Mouse (Mus musculus) limb, embryonic 11.5 days (tissue): ENCODE results near the gene Cenpt. TPM values are rescaled to one million over a fixed set of nuclear protein-coding genes. Genes with fewer than 3 reads are reported as not detected.

ENCODE experiments used
- ATAC-seq: fragments of 200-750 bp; cut with Nextera tagmentation; 2 replicates; pipeline ENCODE4 v1.8.0; 2017; ENCODE audit warnings: low read depth; ENCODE audit not compliant: insufficient number of reproducible peaks, low FRiP score, low TSS enrichment
- DNase-seq: peaks from one replicate; pipeline ENCODE4 v3.0.0-alpha.2; 2015; ENCODE audit warnings: low spot score
- H3K27ac ChIP-seq: fragments of 300-500 bp; sonication (generic); replicated peaks from 2 replicates; pipeline ENCODE4 v1.5.1; 2014; ENCODE audit warnings: low read depth, mild to moderate bottlenecking, low read length
- H3K27me3 ChIP-seq: fragments of 300-500 bp; sonication (generic); 2 replicates; pipeline ENCODE4 v1.6.1; 2014; ENCODE audit warnings: mild to moderate bottlenecking, low read length, mixed read lengths; ENCODE audit not compliant: control insufficient read depth, insufficient read depth
- H3K36me3 ChIP-seq: fragments of 300-500 bp; sonication (generic); 2 replicates; pipeline ENCODE4 v1.6.1; 2014; ENCODE audit warnings: mild to moderate bottlenecking, low read length, moderate library complexity, mixed read lengths; ENCODE audit not compliant: control insufficient read depth, insufficient read depth
- H3K4me1 ChIP-seq: fragments of 300-500 bp; sonication (generic); 2 replicates; pipeline ENCODE4 v1.6.1; 2014; ENCODE audit warnings: low read length, mixed read lengths; ENCODE audit not compliant: control insufficient read depth, insufficient read depth
- H3K4me2 ChIP-seq: fragments of 300-500 bp; sonication (generic); 2 replicates; pipeline ENCODE4 v1.6.1; 2014; ENCODE audit warnings: low read depth, mild to moderate bottlenecking, moderate library complexity; ENCODE audit not compliant: severe bottlenecking
- H3K4me3 ChIP-seq: fragments of 300-500 bp; sonication (generic); 2 replicates; pipeline ENCODE4 v1.5.1; 2014; ENCODE audit warnings: low read depth, low read length
- H3K9ac ChIP-seq: fragments of 300-500 bp; sonication (generic); 2 replicates; pipeline ENCODE4 v1.6.1; 2014; ENCODE audit warnings: mild to moderate bottlenecking, low read length
- H3K9me3 ChIP-seq: fragments of 300-500 bp; sonication (generic); 2 replicates; pipeline ENCODE4 v1.6.1; 2016; ENCODE audit warnings: low read length; ENCODE audit not compliant: control insufficient read depth
- WGBS: fragments of 180-500 bp; shearing (Covaris S2); extraction: QIAGEN DNeasy Blood & Tissue Kit; methylation state at CpG from one replicate; pipeline ENCODE4 v1.1.7; 2014; 5-methylcytosine and 5-hydroxymethylcytosine counted together
- polyA plus RNA-seq: library from polyadenylated mRNA; unstranded; fragments of >200 nt; fragmentation: Nextera tagmentation; extraction: Ambion mirVana; gene quantifications from 2 replicates; pipeline ENCODE4 v1.2.1, GENCODE M21; 2014

The Cenpt gene
- polyA plus RNA-seq, 1 experiment from 2014 or later = 48.8 TPM

DNA sequence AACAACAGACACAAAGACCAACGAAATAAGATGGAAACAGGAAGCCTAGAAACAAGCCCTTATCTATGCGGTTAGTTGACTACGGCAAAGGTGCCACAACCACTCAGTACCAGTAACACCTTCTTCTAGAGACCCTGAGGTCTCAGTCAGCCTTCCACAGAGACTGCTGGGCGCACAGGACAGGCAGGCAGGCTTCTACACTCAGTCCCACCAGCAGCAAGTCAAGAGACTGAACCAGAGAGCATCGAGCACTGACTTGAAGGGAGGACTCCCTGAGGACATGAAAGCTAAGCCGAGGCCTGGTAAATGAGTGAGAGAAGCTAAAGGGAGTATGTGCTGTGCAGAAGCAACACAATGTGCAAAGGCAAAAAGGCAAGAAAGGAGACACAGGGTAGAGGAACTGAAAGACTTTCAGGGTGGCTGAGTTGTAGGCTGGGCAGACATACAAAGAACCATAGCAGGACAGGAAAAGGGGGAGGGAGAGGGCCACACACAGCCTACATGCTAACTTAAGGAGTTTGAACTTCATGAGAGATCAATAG lies 42.8 kb downstream of the Cenpt start:
- 0 out of 2 replicates have a peak, but pooled peaks cover 4% of the 10 kb centered on the region for H3K36me3 ChIP-seq
- DNase-seq (no peak), ATAC-seq (no peak)
- no peak overlapping the region for H3K4me2 ChIP-seq
- no peak overlapping the region for H3K4me3 ChIP-seq
- H3K27me3 ChIP-seq = no peaks in the 10 kb centered on the region
- no peaks in the 10 kb centered on the region for H3K4me1 ChIP-seq
- H3K9me3 ChIP-seq = no peaks in the 10 kb centered on the region
- WGBS = 92% methylated on average over 6 of the region's 6 CpGs
- H3K27ac ChIP-seq = no peak overlapping the region; the same call in 1 of the 2 replicates
- no peak overlapping the region for H3K9ac ChIP-seq

DNA sequence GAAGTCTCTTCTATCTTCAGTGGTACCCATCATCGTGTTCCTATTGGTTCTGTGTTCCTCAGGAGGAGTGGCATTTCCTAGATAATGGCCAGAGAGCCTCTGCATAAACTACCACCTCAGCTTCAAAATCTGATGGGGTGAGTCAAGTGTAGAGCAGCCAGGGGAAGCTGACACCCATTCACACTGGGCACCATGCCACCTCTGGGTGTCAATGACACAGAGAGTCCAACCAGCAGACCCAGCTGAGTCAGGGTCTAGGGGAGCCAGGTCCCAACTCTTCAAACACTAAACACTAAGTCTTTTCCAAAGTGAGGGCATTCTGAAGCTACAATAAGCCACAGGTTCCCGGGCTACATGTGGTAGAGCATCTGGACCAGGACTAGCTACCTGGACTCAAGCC lies 44.6 kb downstream of the Cenpt start:
- 98% methylated on average over 2 of the region's 2 CpGs for WGBS
- Histone ChIP-seq H3K4me3 (no peak overlapping the region), H3K9me3 (no peaks in the 10 kb centered on the region), H3K27me3 (no peaks in the 10 kb centered on the region), H3K4me1 (no peaks in the 10 kb centered on the region), H3K27ac (no peak overlapping the region), H3K9ac (no peak overlapping the region), H3K4me2 (no peak overlapping the region), H3K36me3 (0 out of 2 replicates have a peak, but pooled peaks cover 4% of the 10 kb centered on the region)
- ATAC-seq = no peak
- DNase-seq = no peak

DNA sequence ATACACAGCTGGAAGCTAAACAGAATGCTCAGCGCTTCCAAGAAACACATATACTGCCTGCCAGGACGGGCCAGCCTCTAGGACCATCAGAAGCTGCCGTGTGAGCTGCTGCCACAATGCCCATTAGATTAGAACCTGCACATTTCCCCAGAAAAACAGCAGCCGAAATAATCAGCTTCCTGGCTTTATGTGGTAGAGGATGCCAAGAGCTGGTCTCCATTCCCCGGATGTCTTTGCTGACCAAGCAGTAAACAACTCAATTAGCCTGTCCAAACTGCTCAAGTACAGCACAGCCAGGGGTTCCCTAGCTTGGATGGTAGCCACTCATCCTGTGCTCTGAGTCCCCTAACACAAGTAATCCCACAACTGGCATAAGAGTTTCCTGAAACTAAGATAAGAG lies 45.3 kb downstream of the Cenpt start:
- Histone ChIP-seq H3K36me3 (0 out of 2 replicates have a peak, but pooled peaks cover 4% of the 10 kb centered on the region), H3K27ac (no peak overlapping the region), H3K27me3 (no peaks in the 10 kb centered on the region), H3K4me2 (no peak overlapping the region), H3K9me3 (no peaks in the 10 kb centered on the region), H3K9ac (no peak overlapping the region), H3K4me1 (no peaks in the 10 kb centered on the region), H3K4me3 (no peak overlapping the region)
- DNase-seq = no peak
- no peak for ATAC-seq
- WGBS = 89% methylated on average over 5 of the region's 5 CpGs

DNA sequence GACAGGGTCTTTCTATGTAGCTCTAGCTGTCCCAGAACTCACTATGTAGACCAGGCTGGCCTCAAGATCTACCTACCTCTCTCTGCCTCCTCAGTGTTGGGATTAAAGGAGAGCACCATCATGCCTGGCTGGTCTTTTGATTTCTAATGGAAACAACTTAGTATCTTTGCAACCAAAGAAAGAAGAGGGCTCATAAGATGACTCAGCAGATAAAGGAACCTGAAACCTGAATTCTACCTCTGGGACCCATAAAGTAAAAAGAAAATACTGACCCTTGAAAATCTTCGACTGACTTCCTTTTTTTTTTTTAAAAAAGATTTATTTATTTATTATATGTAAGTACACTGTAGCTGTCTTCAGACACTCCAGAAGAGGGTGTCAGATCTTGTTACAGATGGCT lies 47.1 kb downstream of the Cenpt start:
- H3K36me3 ChIP-seq = no peaks in the 10 kb centered on the region
- 81% methylated on average over 1 of the region's 1 CpGs for WGBS
- no peaks in the 10 kb centered on the region for H3K4me1 ChIP-seq
- no peak for DNase-seq
- no peaks in the 10 kb centered on the region for H3K27me3 ChIP-seq
- H3K9ac ChIP-seq = no peak overlapping the region
- H3K9me3 ChIP-seq = no peaks in the 10 kb centered on the region
- no peak overlapping the region for H3K4me2 ChIP-seq
- no peak for ATAC-seq
- H3K4me3 ChIP-seq = no peak overlapping the region
- no peak overlapping the region for H3K27ac ChIP-seq

DNA sequence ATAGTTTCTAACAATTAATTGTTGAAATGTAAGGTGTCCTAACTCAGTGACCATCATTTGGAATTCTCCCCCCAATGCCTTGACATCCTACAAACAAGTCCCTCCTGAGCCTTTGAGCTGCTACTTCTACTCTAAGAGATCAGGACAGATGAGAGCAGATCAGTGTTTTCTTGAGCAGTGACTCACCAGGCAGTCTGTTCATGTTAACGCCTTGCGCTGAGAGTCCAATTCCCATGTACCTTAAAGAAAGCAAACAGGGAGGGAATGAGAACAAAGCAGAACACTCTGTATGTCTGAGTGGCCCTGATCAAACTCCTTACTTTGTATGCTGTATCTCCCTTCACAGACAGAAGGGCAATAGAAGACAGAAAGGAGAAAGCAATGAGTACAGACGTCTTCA lies 47.7 kb downstream of the Cenpt start:
- no peak overlapping the region for H3K27ac ChIP-seq
- H3K9ac ChIP-seq = no peak overlapping the region
- H3K4me2 ChIP-seq = no peak overlapping the region
- H3K9me3 ChIP-seq = no peaks in the 10 kb centered on the region
- H3K4me3 ChIP-seq = no peak overlapping the region
- WGBS = 80% methylated on average over 3 of the region's 3 CpGs
- ATAC-seq = no peak
- no peaks in the 10 kb centered on the region for H3K27me3 ChIP-seq
- DNase-seq = no peak
- H3K36me3 ChIP-seq = no peaks in the 10 kb centered on the region
- H3K4me1 ChIP-seq = no peaks in the 10 kb centered on the region

DNA sequence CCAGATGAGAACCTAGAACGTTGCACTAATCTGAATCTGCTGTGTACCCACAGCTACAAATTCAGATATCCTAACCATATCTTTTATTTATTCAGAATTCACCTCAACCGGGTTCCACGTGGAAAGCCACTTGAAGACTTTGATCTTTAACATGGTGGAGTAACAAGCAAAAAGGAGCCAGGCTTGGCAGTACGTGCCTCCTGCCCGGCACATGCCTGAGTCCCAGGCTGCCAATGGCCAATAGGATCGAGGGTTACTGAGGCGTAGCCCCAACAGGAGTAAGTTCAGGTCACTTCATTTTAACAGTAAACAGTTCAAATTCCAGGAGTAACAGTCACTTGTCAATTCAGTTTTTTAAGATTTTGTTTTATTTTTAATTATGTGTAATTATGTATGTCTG lies 48.3 kb downstream of the Cenpt start:
- WGBS = 94% methylated on average over 7 of the region's 7 CpGs
- H3K27me3 ChIP-seq = no peaks in the 10 kb centered on the region
- H3K4me2 ChIP-seq = no peak overlapping the region
- H3K4me3 ChIP-seq = no peak overlapping the region
- H3K27ac ChIP-seq = no peak overlapping the region
- ATAC-seq = no peak
- no peaks in the 10 kb centered on the region for H3K36me3 ChIP-seq
- DNase-seq = no peak
- no peak overlapping the region for H3K9ac ChIP-seq
- no peaks in the 10 kb centered on the region for H3K9me3 ChIP-seq
- no peaks in the 10 kb centered on the region for H3K4me1 ChIP-seq

DNA sequence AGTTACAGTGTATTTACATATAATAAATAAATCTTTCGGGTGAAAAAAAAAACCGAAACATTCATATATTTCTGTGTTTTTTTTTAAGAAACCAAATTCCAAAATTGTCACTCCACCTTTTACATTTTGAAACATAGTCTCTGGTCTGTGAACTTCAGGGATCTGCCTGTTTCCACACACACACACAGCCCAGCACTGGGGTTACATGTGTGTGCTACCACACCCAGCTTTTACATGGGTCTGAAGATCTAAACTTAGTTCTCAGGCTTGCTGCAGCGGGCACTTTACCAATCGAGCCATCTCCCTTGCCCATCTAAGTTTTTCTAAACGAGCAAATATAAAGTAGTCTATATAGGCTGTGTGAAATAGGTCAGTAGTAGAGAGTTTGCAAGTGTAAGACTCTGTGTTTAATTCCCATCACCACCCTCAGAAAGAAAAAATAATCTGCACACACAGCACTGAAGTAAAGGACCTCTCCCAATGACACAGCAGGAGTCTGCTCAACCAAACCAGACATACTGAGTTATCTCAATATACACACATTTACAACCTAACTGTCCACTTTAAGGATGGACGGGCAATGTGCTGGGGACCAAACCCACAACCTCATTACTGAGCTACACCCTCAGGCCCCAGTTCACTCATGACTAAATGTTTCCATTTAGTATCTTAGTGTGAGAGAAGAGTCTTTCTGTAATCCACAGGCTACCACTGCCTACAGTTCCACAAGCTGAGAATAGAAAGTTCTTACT lies 51.7 kb downstream of the Cenpt start:
- H3K9me3 ChIP-seq = no peaks in the 10 kb centered on the region
- 92% methylated on average over 6 of the region's 6 CpGs for WGBS
- no peak overlapping the region for H3K9ac ChIP-seq
- DNase-seq = no peak
- H3K27ac ChIP-seq = no peak overlapping the region; the same call in 1 of the 2 replicates
- H3K4me2 ChIP-seq = no peak overlapping the region
- no peak overlapping the region for H3K4me3 ChIP-seq
- no peaks in the 10 kb centered on the region for H3K36me3 ChIP-seq
- ATAC-seq = no peak
- H3K27me3 ChIP-seq = no peaks in the 10 kb centered on the region
- H3K4me1 ChIP-seq = no peaks in the 10 kb centered on the region

DNA sequence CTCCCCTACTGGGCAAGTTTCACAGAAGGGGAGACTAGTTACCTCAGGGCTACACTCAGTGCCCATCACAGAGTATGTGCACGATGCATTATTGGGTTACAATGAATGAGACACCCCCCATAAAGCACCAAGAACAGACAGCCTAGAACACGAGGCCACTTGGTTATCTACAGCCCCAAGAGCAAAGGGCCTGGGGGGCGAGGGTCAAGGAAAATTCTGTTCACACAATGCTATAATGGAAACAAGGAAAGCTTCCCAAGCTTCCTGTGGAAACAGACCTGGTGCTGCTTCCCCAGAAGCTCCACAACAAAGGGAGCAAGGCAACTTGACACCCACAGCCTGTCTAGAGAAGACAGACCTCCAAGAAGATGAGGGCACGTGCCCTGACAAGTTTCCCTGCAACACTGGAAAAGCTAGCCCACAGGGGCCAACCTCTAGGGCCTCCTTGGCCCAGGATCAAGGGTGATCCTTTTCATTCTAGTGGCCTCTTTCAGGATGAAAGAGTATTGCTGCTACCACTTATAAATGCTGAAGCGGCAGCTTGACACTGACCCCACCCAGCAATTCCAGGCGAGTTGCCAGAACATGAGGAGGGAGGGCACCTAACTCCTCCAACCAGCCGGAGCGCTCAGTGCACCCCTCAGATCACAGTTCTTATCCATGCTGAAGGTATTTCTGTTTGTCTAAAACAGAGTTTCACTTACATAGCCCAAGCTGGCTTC lies 53.8 kb downstream of the Cenpt start:
- Histone ChIP-seq H3K27me3 (no peaks in the 10 kb centered on the region), H3K4me3 (no peak overlapping the region), H3K4me2 (no peak overlapping the region), H3K9ac (no peak overlapping the region), H3K4me1 (no peaks in the 10 kb centered on the region), H3K9me3 (no peaks in the 10 kb centered on the region), H3K36me3 (0 out of 2 replicates have a peak, but pooled peaks cover 2% of the 10 kb centered on the region), H3K27ac (no peak overlapping the region)
- 69% methylated on average over 8 of the region's 8 CpGs for WGBS
- ATAC-seq (no peak), DNase-seq (no peak)
